Mouse (Mus musculus) E14TG2a.4 (cell line): Measurements from ENCODE around the gene Hic2.

ENCODE experiments used
- CTCF ChIP-seq: conservative IDR thresholded peaks from 2 replicates; pipeline ENCODE4 v1.5.1; 2014; ENCODE audit warnings: low read length
- NANOG ChIP-seq: IDR thresholded peaks from 2 replicates; pipeline ENCODE4 v1.6.1; 2014; ENCODE audit warnings: borderline replicate concordance, low read length, mixed read lengths
- POU5F1 ChIP-seq: IDR thresholded peaks from 2 replicates; pipeline ENCODE4 v1.6.1; 2014; ENCODE audit warnings: low read length, borderline replicate concordance

- TF ChIP-seq CTCF (no peak), NANOG (no peak), POU5F1 (no peak)
These were observed 44.2 kb downstream of the Hic2 start for GRCm38 (mm10) chr16:17277342-17278211.
